Mouse (Mus musculus) C2C12 (cell line): ENCODE measurements around the gene Pkd1.

Source experiments
- CTCF ChIP-seq: IDR thresholded peaks from one replicate; pipeline ENCODE4 v1.5.1; 2011; ENCODE audit not compliant: control insufficient read depth, insufficient read depth, insufficient read length
- MAX ChIP-seq: IDR thresholded peaks from one replicate; pipeline ENCODE4 v1.6.1; 2011; ENCODE audit warnings: mild to moderate bottlenecking, control low read depth

DNA sequence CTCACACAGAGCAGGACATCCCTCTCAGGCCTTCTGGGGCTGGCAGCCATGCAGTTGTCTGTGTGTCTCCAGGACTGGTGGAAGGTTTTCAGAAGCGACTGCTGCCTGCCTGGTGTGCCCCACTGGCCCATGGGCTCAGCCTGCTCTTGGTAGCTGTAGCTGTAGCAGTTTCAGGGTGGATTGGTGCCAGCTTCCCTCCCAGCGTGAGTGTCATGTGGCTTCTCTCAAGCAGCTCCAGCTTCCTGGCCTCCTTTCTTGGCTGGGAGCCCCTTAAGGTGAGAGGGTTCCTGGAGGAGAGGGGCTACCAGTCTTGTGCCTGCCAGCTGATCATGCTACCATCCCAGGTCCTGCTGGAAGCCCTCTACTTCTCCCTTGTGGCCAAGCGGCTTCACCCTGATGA lies 41.3 kb downstream of the Pkd1 start:
- no peak for TF ChIP-seq CTCF
- no peak for TF ChIP-seq MAX
